Mouse (Mus musculus) cerebellum, adult 2 months (tissue): ENCODE measurements at regions not wholly inside any gene's neighbourhood (a gene's known extent, or its start where the extent isn't known, plus 50 kb on each side); places are given as distances from the start of the nearest gene placed in this dataset.

Experiments
- CTCF ChIP-seq: fragments of 200-500 bp; IDR thresholded peaks from 2 replicates; pipeline ENCODE4 v1.5.1; 2011; ENCODE audit warnings: low read depth, mild to moderate bottlenecking, control low read depth, low read length, moderate library complexity, borderline replicate concordance; ENCODE audit not compliant: insufficient read depth
- POLR2A ChIP-seq: fragments of 200-500 bp; IDR thresholded peaks from 2 replicates; pipeline ENCODE4 v1.6.1; 2011; ENCODE audit warnings: low read length, control low read depth, borderline replicate concordance; ENCODE audit not compliant: insufficient read depth

GRCm38 (mm10) chr5:71177316-71177715 is 81.7 kb upstream of the Gabra2 start:
- no peak for TF ChIP-seq POLR2A
- TF ChIP-seq CTCF, result no peak
